Mouse (Mus musculus) frontal cortex, postnatal 10 days (tissue): Measurements from ENCODE around the gene Cenpf.

Experiments used
- DNase-seq, 2 experiments: peaks; one replicate each; pipeline ENCODE4 v3.0.0; 2022; ENCODE audit warnings: low spot score in 2 of 2, mixed read lengths in 1 of 2

Cenpf gene

GRCm38 (mm10) chr1:189687654-189688387 is at the start of gene Cenpf:
Gene Cenpf, minus strand, starts transcription at chr1:189688086.
- peak; percentile 96 to 98 for DNase-seq

- DNase-seq = no peak
Observed at GRCm38 (mm10) chr1:189732156-189732555, 44.3 kb upstream of the Cenpf start.

DNA sequence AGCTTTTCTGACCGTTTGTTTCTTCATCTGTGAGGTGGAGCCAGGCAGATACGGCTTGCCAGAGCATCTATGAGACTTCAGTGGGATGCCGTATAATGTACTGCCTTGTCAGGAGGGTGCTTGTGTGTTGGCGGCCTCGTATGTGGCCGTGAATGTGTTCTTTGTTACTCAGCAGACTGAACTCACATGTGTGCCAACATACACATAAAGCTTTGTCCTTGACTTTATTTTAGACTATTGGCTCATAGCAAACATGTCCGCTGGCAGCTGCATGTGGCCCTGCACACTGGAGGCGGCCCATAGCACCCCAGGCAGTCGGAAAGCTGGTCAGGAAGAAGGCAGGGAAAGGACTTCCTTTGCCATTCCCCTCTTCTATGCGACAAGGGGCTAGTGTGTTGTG is 43.8 kb upstream of the Cenpf start:
- DNase-seq = no peak

DNA sequence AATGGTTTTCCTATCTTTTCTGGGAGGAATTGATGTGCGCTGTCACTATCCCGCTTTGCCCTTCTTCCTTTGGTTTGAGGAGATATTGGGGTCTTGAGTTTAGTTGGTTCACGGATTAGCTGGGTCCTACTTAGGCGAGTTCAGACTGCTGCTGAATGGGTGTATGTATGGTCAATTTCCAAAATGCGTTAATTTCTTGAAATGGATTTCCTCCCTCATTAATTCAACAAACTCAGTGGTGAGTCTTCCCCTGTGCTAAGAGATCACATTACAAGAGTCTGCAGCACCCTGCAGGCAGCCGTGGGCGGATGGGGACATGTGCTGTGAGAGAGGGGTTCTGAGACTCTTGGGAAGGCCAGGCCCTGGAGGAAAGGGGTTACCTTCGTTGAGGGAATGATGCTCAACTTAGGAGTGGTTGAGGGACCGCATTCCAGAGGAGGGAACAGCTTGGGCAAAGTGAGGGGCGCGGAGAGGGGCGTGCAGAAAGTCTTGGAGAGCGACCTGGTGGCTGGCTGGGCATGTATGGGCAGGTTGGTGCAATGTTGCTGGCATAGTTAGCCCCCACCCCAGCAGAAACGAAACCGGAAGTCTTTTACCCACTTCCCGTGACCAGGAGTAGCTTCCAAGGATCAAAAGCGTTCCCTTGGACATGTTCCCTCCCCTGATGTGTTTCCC is 41.4 kb upstream of the Cenpf start:
- no peak for DNase-seq

DNA sequence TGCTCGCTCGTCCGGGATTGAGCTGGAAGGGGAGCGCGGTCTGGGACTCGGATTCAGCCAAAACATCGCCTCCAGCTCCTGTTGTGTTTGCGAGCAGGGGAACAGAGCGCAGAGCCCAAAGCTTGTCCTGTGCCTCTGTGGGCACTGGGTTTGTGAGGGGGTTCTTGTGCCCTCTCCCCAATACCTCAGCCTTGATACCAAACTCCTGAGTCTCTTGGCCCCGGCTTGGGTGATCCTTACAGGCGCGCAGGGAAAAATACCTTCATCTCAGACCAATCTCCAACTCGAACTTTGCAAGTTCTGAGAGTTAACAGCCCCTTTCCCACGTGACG is 40.9 kb upstream of the Cenpf start:
- DNase-seq = no peak

- DNase-seq = peak in 1 of 2 experiments; percentile 43
Observed at GRCm38 (mm10) chr1:189727884-189728783, 40.2 kb upstream of the Cenpf start, which contains the start of gene Ptpn14. Gene Ptpn14, plus strand, starts transcription at chr1:189728268.

DNA sequence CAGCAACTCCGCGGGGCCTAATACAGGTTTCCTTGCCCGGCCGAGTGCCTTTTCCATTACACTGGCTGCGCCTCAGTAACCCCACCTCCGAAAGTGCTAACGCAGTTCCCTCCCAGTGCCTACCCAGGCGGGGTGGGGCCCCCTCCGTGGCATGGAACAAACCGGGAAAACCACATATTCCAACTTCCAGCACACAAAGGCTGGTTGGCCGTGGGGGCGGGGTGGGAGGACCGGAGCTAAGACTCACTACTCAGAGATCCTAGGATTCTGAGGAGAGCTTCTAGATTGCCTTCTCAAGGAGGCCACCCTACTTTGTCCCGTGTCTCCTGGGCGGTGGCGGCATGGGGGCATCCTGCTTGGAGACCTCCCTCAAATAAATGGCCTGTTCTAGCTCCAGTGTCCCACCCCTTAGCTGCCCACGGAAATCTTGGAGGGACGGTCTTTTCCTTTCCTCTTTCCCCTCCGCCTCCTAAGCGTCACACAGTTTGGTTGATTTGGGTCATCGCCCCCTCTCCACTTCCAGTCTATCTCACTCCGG is 39.5 kb upstream of the Cenpf start:
- DNase-seq = peak in 1 of 2 experiments; percentile 15

DNA sequence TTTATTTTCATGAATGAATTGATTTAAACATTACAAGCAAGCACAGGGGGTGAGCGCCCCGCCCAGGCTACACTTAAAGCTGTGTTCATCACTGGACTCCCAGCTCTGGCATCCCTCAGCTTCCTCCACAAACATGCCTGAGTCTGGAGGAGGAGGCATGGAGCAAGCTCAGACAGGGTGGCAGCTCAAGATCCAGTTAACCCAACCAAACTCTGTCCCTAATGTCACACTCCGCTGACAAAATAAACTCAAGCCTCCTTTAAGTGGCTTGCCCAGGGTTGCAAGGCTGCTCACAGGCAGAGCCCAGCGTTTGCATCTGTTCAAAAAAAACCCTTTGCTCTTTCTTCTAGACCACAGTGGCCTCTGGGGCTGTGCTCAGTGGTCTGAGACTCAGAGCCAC is 38.2 kb upstream of the Cenpf start:
- no peak for DNase-seq

- DNase-seq = no peak
Observed at GRCm38 (mm10) chr1:189718600-189718999, 30.7 kb upstream of the Cenpf start.

GRCm38 (mm10) chr1:189717546-189717945 is 29.7 kb upstream of the Cenpf start:
- no peak for DNase-seq

DNA sequence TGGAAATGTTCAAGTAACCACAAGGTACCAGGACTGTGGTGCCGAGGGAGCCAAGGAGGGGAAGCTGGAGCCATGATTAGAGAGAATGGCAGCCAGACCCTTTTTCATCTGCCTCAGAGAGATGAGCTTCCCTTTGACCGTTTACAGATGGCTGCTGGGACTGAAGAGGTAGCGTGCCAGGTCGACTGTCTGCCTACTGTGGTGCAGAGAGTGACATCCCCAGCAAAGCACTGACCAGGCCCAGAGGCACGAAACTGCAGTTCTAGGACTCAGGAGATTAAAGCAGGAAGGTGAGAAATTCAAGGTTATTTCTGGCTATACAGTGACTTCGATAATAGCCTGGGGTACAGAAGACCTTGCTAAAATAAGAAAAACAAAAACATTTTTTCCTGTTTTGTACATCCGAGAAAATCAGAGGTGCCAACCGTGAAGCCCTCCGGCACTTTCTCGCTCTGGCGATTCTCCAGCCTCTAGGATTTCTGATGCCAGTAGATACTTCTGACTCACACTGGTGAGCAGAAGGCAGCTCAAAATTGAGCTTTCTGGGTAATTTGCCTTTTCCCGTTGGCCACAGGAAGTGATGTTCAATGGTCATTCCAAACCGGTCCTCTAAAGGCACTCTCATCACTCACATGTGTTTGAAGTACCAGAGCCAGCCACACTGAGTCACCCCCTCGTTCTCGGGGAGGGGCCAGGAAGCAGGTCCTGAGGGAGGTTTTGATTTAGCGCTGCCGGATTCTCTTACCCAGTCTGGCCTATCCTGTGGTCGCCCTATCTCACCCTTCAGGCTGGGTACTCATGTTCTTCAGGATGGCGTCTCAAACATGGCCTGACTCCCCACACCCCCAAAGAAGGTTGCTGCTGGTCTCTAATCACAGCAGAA is 28.3 kb upstream of the Cenpf start:
- no peak for DNase-seq

DNA sequence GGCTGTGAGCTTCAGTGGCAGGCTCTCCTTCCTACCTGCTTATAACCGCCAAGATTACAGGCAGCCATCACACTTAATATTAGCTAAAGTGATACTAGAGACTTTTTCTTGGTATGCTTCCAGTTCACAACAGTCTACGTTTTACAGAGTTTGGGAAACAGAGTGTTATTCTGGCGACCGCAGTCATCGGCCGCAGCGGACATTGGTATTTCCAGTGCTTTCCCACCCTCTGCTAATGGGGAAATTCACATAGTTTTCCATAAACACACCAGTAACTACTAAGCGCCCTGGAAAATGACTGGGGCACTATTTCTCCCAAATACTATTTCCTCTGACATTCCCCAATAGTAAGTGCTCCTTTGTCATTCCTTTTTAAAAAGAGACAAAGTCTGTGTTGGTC is 21.1 kb upstream of the Cenpf start:
- no peak for DNase-seq

DNA sequence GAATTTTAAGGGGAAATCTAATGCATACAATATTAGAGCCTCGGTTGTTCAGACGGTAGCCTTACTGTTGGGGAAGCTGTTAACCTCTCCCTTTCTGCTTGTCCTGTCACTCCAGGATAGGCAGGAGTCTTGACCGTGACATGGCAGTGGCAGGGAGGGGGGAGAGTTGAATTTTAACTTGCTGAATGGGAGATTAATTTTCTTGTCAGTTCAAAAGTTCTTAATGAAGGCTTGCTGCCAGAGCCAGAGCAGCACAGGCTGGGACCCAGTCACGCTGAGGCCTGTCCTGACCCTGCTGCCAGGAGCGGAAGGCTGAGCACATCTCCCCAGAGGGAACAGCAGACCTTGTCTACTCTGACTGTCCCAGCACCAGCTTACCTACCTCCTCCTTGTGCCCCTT is 19.5 kb upstream of the Cenpf start:
- no peak for DNase-seq

DNA sequence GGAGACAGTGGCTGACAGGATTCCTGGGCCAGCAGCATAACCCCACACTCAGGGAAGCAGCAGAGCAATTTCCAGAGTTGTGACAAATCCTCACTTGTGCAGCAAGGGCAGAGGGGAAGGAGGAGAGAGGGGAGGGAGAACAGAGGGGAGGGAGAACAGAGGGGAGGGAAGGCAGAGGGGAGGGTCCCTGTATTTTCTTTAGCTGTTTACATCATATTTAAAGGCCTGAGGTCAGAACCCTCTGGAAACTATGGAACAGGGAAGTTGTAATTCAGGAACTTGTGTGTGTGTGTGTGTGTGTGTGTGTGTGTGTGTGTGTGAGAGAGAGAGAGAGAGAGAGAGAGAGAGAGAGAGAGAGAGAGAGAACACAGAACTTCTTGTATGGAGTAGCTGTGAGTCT is 19.1 kb upstream of the Cenpf start:
- no peak for DNase-seq

GRCm38 (mm10) chr1:189706040-189706645 is 18.3 kb upstream of the Cenpf start:
- DNase-seq = no peak

DNA sequence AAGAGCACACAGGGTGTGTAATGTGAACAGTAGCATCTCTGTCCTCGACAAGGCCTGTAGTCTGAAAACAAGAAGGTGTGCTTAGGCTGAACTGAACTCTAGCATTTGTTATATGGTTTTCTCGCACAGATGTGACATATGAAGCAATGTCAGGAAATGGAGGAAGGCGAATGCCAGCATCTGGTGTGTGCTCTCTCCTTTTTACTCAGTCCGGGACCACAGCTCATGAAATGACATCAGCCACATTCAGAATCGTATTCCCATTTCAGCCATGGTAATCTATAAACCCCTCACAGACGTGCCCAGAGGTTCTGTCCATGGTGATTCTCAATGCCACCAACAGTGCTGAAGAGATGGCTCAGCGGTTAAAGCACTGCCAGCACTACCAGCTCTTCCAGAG is 15.7 kb upstream of the Cenpf start:
- DNase-seq = no peak

DNA sequence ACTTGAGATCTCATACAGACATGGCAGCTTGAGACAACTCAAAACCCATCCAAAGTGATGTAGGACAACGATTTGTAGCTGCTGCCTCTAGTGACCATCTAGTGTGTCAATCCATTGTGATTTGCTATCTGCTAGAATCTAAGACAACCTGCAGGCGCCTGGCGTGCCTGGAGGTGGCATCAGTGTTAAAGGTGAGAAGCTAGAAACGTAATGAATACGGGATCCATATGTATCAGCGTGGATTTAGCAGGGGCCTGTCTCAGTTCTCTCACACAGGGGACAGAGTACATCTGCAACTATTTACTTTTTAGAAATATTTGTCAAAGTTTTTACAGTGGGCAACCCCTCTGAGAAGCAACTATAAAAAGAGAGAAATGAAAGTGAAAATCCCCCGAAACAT is 15.3 kb upstream of the Cenpf start:
- DNase-seq = no peak

DNA sequence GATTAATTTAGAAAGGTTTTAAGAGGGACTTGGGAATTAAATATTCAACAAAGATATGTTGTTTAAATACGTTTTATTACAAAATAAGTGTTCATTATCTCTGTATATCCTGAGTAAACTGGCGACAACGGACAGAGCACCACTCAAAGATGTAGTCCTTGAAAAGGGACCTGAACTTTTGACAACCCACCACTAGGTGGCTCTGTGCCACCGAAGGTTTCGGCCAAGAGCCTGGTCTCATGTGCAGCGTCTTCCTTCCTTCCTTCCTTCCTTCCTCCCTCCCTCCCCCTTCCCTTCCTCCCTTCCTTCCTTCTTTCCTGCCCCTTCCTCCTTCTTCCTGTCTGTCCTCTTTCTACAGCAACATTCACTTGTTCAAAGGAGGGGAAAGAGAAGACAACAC is 13.1 kb upstream of the Cenpf start:
- peak; percentile 19 to 66 for DNase-seq

- no peak for DNase-seq
Observed at GRCm38 (mm10) chr1:189700186-189700585, 12.3 kb upstream of the Cenpf start.

DNA sequence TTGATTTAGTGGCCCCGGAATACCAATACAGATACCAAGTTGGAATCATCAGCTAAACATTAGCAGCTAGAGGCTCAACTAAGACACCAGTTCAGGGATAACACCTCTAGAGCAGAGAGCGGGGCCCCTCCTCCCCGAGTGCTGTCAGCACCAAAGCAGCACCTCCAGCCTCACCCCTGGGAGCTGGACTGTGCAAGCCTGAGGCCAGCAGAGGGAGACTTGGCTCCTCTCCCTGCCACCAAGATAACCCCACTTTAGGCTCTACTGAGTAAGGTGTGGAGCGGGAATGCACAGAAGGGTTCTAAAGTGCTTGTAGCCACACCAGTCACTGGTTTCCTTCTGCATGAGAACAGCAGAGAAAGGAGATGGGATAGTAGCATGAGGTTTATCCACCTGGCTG is 10.5 kb upstream of the Cenpf start:
- DNase-seq = no peak

DNA sequence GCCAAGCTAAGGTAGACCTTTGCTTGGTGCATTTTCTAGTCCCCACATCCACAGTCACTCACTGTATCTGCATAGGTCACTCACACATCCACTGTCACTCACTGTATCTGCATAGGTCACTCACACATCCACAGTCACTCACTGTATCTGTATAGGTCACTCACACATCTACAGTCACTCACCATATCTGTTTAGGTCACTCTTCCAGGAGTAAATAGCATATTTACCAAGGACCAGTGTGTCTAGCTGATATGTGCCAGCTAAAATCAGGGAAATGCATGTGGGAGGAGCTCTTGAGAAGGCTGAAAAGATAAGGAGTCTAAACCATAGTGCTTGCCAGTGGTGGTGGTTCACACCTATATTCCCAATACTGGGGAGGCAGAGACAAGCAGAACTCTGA is 7.4 kb upstream of the Cenpf start:
- no peak for DNase-seq
